Mouse (Mus musculus) heart, embryonic 11.5 days (tissue): ENCODE data around the gene Grem1. TPM values are rescaled to one million over a fixed set of nuclear protein-coding genes. Genes with fewer than 3 reads are reported as not detected.
A peak's percentile ranks its signal among the peaks of the same experiment; 100 is the strongest.

ENCODE experiments used
- ATAC-seq: fragments of 200-750 bp; cut with Nextera tagmentation; replicated peaks from 2 replicates; pipeline ENCODE4 v1.8.0; 2017; ENCODE audit warnings: moderate library complexity; ENCODE audit not compliant: insufficient number of reproducible peaks, low FRiP score, low TSS enrichment
- H3K27ac ChIP-seq: fragments of 300-500 bp; sonication (generic); 2 replicates; pipeline ENCODE4 v1.5.1; 2014; ENCODE audit warnings: mild to moderate bottlenecking, low read depth, low read length
- H3K27me3 ChIP-seq: fragments of 300-500 bp; sonication (generic); 2 replicates; pipeline ENCODE4 v1.6.1; 2014; ENCODE audit warnings: mild to moderate bottlenecking, low read length, mixed read lengths; ENCODE audit not compliant: control insufficient read depth, insufficient read depth
- H3K36me3 ChIP-seq: fragments of 300-500 bp; sonication (generic); 2 replicates; pipeline ENCODE4 v1.6.1; 2014; ENCODE audit warnings: mild to moderate bottlenecking, low read length, moderate library complexity, mixed read lengths; ENCODE audit not compliant: control insufficient read depth, insufficient read depth
- H3K4me1 ChIP-seq: fragments of 300-500 bp; sonication (generic); 2 replicates; pipeline ENCODE4 v1.6.1; 2014; ENCODE audit warnings: low read length; ENCODE audit not compliant: control insufficient read depth, insufficient read depth
- H3K4me2 ChIP-seq: fragments of 300-500 bp; sonication (generic); 2 replicates; pipeline ENCODE4 v1.6.1; 2014; ENCODE audit warnings: mild to moderate bottlenecking, moderate library complexity
- H3K4me3 ChIP-seq: fragments of 300-500 bp; sonication (generic); 2 replicates; pipeline ENCODE4 v1.5.1; 2014; ENCODE audit warnings: low read depth, low read length
- H3K9ac ChIP-seq: fragments of 300-500 bp; sonication (generic); 2 replicates; pipeline ENCODE4 v1.6.1; 2014; ENCODE audit warnings: mild to moderate bottlenecking, low read depth, low read length, moderate library complexity
- H3K9me3 ChIP-seq: fragments of 300-500 bp; sonication (generic); replicated peaks from 2 replicates; pipeline ENCODE4 v1.6.1; 2016; ENCODE audit warnings: low read length; ENCODE audit not compliant: control insufficient read depth
- WGBS: fragments of 180-500 bp; shearing (Covaris S2); extraction: QIAGEN DNeasy Blood & Tissue Kit; methylation state at CpG from one replicate; pipeline ENCODE4 v1.1.7; 2014; ENCODE audit not compliant: insufficient replicate concordance; 5-methylcytosine and 5-hydroxymethylcytosine counted together
- polyA plus RNA-seq: library from polyadenylated mRNA; unstranded; fragments of >200 nt; fragmentation: Nextera tagmentation; extraction: Ambion mirVana; gene quantifications from 2 replicates; pipeline ENCODE4 v1.2.1, GENCODE M21; 2014

Gene Grem1
- polyA plus RNA-seq: 0.13 and 0.37 TPM in 2 replicates

- H3K4me3 ChIP-seq: peak within 1 kb of the TSS; percentile 57
- H3K9me3 ChIP-seq: no peaks in the 10 kb centered on the region
- no peaks in the 10 kb centered on the region for H3K36me3 ChIP-seq
- ATAC-seq: peak; percentile 43; the same call in 1 of the 2 replicates
- no peak within 1 kb of the TSS for H3K27ac ChIP-seq
- under 1% methylated on average over 57 of the region's 64 CpGs for WGBS
- peaks cover 5% of the 10 kb centered on the region for H3K4me1 ChIP-seq
- peak within 1 kb of the TSS; percentile 96 for H3K4me2 ChIP-seq
- H3K27me3 ChIP-seq: peaks cover 50% of the 10 kb centered on the region
- 0 out of 2 replicates have a peak within 1 kb of the TSS, but pooled peaks have one; percentile 22 for H3K9ac ChIP-seq
Observed at GRCm38 (mm10) chr2:113758311-113759161, at the start of gene Grem1. Gene Grem1, minus strand, starts transcription at chr2:113758646.

GRCm38 (mm10) chr2:113807640-113808039 is 49.2 kb upstream of the Grem1 start:
- ATAC-seq: no peak
- no peak overlapping the region for H3K27ac ChIP-seq
- H3K27me3 ChIP-seq: no peaks in the 10 kb centered on the region
- H3K4me3 ChIP-seq: no peak overlapping the region
- no peak overlapping the region for H3K4me2 ChIP-seq
- H3K4me1 ChIP-seq: no peaks in the 10 kb centered on the region; the same call in 1 of the 2 replicates
- WGBS: 23% methylated on average over 9 of the region's 9 CpGs
- no peak overlapping the region for H3K9ac ChIP-seq
- H3K36me3 ChIP-seq: no peaks in the 10 kb centered on the region
- no peaks in the 10 kb centered on the region for H3K9me3 ChIP-seq

GRCm38 (mm10) chr2:113806851-113807577 is 48.6 kb upstream of the Grem1 start:
- 52% methylated on average over 10 of the region's 10 CpGs for WGBS
- no peaks in the 10 kb centered on the region for H3K27me3 ChIP-seq
- no peaks in the 10 kb centered on the region for H3K36me3 ChIP-seq
- H3K4me3 ChIP-seq: no peak overlapping the region
- H3K27ac ChIP-seq: no peak overlapping the region
- H3K9ac ChIP-seq: no peak overlapping the region
- H3K9me3 ChIP-seq: no peaks in the 10 kb centered on the region
- H3K4me1 ChIP-seq: no peaks in the 10 kb centered on the region; the same call in 1 of the 2 replicates
- no peak overlapping the region for H3K4me2 ChIP-seq
- ATAC-seq: no peak

GRCm38 (mm10) chr2:113805765-113806164 is 47.3 kb upstream of the Grem1 start:
- no peaks in the 10 kb centered on the region for H3K36me3 ChIP-seq
- WGBS: 75% methylated on average over 4 of the region's 4 CpGs
- no peak for ATAC-seq
- no peak overlapping the region for H3K9ac ChIP-seq
- H3K4me2 ChIP-seq: no peak overlapping the region
- no peaks in the 10 kb centered on the region; the same call in 1 of the 2 replicates for H3K4me1 ChIP-seq
- no peaks in the 10 kb centered on the region for H3K9me3 ChIP-seq
- H3K27me3 ChIP-seq: no peaks in the 10 kb centered on the region
- H3K27ac ChIP-seq: no peak overlapping the region
- H3K4me3 ChIP-seq: no peak overlapping the region

GRCm38 (mm10) chr2:113803753-113804152 is 45.3 kb upstream of the Grem1 start:
- Histone ChIP-seq H3K27ac (no peak overlapping the region), H3K4me1 (no peaks in the 10 kb centered on the region; the same call in 1 of the 2 replicates), H3K9ac (no peak overlapping the region), H3K27me3 (no peaks in the 10 kb centered on the region), H3K36me3 (no peaks in the 10 kb centered on the region), H3K4me3 (no peak overlapping the region), H3K4me2 (no peak overlapping the region), H3K9me3 (no peaks in the 10 kb centered on the region)
- no peak for ATAC-seq
- 33% methylated on average over 1 of the region's 1 CpGs for WGBS

- Histone ChIP-seq H3K4me3 (no peak overlapping the region), H3K27me3 (no peaks in the 10 kb centered on the region), H3K9me3 (no peaks in the 10 kb centered on the region), H3K4me2 (no peak overlapping the region), H3K9ac (no peak overlapping the region), H3K36me3 (no peaks in the 10 kb centered on the region), H3K4me1 (no peaks in the 10 kb centered on the region), H3K27ac (no peak overlapping the region)
- ATAC-seq: no peak
- WGBS: 74% methylated on average over 5 of the region's 5 CpGs
Observed at GRCm38 (mm10) chr2:113800846-113801245, 42.4 kb upstream of the Grem1 start.

GRCm38 (mm10) chr2:113798605-113799004 is 40.2 kb upstream of the Grem1 start:
- ATAC-seq: no peak
- no peak overlapping the region for H3K4me2 ChIP-seq
- no peaks in the 10 kb centered on the region for H3K4me1 ChIP-seq
- WGBS: 66% methylated on average over 13 of the region's 13 CpGs
- no peak overlapping the region for H3K4me3 ChIP-seq
- H3K9ac ChIP-seq: no peak overlapping the region
- no peaks in the 10 kb centered on the region for H3K36me3 ChIP-seq
- no peaks in the 10 kb centered on the region for H3K27me3 ChIP-seq
- H3K9me3 ChIP-seq: no peaks in the 10 kb centered on the region
- H3K27ac ChIP-seq: no peak overlapping the region

- Histone ChIP-seq H3K4me1 (no peaks in the 10 kb centered on the region), H3K27ac (no peak overlapping the region), H3K4me2 (no peak overlapping the region), H3K27me3 (no peaks in the 10 kb centered on the region), H3K36me3 (no peaks in the 10 kb centered on the region), H3K9me3 (no peaks in the 10 kb centered on the region), H3K9ac (no peak overlapping the region), H3K4me3 (no peak overlapping the region)
- ATAC-seq: no peak
- 83% methylated on average over 4 of the region's 4 CpGs for WGBS
Observed at GRCm38 (mm10) chr2:113795186-113795585, 36.7 kb upstream of the Grem1 start.
